Mouse (Mus musculus): ENCODE measurements around the gene Plcd1.

The Plcd1 gene

DNA sequence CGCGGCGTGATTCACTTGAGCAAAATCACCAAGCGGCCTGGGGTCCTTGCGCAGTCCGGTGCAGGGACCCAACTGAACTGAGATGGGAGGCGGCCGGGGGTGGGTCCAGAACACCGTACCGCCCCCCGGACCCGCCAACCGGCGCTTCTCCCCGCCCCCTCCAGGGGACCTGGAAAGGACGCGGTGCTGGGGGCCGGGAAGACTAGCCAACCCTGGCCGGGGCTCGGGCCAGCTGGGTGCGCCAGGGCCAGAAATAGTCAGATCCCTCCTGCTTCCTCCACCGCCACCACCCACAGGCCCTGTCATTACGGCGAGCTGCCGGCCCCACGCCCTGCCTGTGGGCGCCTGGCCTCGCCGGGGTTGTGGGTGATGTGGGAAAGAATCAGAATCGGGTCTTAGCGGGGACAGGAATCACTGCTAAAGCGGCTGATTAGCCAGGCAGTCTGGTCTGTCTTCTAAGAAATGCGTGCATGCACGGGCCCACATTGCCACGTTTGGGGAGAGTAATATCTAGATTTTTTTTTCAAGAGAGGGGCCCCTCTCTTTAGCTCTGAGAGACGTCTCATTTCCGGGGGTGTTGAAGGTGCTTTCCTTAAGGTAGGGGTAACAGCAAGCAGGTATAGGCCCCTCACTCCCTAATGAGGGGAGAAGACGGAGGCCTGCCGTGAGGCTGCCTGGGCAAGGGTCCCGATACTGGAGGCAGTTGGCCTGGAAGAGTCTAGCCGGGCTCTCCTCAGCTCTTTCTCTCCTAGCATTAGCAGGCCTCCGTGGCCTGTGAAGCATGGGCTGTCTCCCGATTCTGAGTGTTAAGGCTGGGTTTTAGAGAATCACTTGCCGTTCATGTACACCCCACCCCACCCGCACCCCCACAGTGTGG lies at the start of gene Plcd1:
Gene Plcd1, minus strand, starts transcription at position 84 of the 877 bp plus-strand sequence.
- DNase-seq = peak; percentile 80 to 87

DNA sequence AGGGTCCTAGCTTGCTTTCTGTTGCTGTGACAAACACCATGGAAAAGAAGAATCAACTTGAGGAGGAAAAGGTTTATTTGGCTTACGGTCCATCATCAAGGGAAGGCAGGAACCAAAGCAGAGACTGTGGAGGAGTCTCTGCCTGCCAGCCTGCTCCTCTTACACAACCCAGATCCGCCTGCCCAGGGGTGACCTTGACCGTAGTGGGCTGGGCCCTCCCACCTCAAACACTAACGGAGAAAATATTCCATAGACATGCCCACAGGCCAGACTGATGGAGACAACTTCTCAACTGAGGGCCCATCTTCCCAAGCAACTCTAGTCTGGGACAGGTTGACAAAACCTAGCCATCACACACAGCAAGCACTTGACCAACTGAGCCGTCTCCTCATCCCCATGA lies 48.8 kb upstream of the Plcd1 start:
- no peak for DNase-seq

DNA sequence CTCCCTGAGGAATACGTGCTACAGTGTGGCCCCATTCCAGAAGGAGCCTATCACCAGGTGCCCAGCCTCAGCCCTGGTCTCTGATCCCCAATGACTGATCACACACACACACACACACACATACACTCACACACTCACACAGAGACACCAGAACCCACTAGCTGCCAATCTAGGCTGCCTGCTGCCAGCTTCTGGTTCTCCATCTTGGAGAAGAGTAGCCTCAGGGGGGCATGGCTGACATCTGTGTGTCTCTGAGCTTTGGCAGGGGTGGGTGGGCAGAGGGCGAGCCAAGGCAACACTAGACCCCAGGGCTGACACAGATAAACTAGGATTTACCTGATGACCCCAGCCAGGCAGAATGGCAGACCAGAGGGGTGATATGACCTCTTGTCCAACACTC lies 45.5 kb upstream of the Plcd1 start:
- no peak for DNase-seq

DNA sequence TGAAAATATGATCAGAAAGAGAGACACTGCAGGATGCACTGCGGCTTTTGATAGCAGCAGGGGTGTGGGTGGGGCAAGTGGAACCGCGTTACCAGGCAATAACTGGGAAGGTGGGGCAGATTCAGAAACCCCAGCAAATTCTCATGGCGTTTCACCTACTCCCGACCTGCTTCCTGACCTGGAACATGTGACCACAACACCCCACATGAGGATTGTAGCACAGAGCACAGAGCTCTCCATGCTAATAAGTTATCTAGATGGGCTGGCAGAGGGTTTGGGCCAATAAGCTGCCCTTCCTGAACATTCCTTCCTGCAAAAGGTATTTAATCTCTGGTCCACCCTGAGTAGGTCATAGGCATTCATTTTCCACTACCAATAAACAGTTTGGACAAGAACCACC lies 37.4 kb upstream of the Plcd1 start:
- no peak for DNase-seq

DNA sequence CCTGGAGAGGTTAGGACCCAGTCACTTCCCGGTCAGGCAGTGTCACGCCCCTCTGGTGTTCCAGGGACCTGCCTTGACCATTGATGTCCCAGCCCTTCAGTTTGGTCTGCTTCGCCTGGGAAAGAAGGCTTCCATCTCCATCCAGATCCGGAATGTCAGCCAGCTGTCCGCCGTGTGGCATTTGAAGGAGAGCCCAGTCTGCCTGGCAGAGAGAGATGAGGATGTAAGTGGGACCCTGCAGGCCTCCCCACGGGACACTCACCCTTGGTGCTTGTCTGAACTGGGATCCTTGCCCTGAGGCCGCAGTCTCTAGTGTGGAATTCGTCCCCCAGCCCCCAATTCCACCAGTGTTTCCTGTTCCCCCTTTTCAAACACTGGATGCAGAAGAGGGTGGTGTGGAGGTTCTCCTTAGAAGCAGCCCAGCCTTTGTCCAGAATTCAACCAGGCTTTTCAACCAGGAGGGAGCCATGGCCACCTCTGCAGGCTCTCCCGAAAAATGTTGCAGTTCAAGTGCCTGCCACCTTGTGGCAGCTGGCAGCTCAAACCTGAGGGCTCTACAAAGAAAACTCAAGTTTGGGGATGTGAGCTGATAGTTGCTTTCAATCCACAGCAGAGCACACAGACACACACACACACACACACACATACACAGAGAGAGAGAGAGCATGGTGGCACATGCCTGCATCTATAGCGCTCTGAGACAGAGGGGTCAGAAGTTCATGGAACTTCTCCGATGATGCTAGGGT lies 35.3 kb upstream of the Plcd1 start:
- DNase-seq = no peak

DNA sequence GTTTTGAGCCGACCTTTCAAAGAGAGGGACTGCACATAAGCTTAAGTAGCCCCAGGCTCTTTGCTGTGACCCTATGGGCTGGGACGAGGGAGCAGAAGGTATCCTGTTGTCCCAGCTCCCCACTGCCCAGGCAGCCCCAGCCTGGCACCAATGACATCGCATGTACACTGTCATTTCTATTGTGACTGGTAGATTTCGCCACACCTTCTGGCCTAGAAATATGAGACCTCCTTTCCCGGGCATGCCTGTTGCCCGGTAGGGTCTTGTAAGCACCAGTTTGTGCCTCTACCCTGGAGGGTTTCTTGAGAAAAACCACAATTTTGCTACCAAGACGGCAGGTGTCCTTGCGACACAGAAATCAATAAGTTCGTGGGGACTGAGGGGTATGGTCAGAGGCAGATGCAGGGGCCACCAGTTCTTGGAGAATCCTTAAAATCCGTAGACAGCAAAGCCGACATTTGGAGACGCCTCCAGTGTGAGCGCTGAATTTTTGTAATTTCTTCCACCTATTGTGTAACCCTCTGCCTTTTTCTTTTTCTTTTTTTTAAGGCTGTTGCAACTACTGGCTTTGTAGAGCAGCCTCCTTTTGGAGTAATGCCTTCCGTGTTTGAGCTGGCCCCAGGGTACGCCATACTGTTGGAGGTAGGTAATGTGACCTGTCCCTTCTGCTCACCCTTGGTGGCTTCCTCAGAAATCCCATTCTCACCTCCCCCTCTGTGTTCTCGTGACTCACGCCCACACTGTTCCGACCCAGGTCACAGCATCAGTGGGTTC lies 29.5 kb upstream of the Plcd1 start:
- DNase-seq = no peak

DNA sequence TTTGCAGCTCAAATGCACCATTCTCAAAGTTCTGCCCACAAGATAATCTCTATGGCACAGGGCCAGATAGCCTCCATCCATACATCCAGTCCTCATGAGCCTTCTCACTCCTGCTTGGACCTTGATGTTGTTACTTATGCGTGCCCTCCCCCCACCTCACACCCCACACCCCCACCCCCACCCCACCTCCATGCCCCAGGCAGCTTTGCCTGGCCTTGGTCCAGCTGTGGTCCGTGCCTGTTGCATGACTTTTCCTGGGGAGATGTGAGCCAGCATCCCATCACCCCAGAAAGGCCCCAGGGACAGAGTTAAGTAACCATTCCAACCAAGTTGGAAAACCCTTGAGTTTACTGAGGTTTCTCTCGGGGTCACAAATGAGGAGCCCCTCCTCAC lies 26.9 kb upstream of the Plcd1 start:
- DNase-seq = no peak

DNA sequence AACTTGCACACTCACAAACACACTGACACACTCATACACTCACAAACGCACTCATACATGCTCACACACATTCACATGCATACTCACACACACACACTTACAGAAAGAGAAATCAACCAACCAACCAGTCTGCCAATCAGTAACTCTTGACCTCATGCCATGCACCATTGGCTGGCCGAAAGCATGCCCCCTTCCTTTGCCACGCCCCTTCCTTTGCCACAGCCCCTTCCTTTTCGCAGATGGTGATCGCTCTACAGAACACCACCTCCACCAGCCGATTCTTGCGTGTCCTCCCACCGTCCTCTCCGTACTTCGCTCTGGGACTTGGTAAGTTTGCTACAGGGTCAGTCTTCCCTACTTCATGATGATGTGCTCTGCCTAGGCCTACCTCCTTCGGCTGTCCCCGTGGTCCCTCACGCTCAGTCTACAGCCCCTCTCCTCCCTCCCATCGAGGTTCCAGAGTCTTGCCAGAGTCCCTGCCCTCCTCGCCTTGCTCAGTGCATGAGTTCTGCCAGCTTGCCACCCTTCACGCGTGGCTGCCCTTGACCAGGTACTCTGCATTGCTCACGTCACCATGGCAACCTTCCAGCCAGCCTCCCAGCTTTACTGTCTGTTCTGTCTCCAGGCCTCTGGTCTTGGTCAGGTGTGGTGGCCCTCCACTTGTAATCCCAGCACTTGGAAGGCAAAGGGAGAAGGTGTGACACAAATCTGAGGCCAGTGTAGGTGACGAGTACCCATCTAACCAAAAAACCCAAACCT lies 26.3 kb upstream of the Plcd1 start:
- DNase-seq = no peak

DNA sequence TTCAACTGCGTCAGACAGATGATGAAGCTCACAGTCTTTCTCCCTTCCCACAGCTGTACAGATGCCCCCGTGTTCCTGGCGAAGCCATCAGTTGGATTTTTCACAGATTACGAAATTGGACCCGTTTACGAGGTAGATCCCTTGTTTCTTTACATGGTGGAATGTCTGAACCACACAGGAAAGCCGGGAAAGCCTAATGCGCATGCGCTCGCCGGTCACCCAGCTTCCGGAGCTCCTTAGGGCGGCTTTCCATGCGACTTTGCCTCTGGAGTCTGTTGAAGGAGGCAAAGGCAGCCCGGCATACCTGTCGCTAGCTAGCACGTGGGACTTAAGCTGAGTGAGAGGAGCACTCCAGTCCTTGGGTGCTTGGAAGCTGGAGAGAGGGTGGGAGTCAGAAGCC lies 21.6 kb upstream of the Plcd1 start:
- DNase-seq = no peak

DNA sequence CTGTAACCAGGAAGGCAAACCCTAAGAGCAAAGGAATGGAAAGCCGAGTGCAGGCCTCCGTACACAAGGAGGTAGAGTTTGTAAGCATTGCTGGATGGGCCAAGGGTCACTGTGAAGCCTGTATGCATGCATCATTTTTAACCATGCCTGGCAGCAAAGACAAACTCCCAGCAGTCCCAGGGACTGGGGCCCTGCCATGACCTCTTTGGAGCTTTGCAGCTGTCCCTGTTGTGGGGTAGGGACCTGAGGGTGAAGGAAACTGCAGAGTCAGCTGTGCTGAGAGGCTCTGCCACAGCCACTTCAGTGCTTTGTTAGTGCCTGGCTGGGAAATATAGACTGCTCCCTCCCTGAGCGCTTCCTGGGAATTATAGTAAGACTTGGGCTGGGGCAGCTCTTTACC lies 17.3 kb upstream of the Plcd1 start:
- no peak for DNase-seq

DNA sequence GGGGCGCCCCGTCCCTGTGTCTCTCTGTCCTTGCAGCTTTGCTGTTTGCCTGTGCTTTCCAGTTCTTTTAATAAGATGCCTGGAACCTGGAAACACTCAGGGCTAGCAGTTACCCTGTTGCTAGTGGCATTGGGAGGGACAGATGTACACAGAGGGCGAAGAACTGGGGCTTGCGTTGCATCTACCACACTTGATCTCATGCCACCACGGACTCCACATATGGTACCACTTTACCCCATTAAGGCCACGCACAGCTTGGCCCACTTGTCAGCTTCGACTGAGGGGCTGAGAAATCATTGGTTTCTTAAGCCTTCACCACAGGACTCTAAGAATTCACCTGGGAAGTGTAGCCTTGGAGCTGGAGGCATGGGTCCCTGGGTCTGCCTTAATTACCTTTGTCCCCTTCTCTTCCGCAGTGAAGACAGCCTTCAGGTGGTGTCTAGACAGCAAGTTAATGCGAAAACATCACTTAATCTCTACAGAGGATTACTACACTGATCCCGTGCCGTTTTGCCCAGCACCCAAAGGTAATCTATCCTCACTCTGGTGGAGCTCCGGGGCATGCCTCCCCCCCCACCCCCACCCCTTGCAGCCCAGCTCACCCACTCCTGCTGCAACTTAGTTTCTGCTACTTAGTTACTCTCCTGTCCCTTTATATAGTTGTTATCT lies 16.5 kb upstream of the Plcd1 start:
- no peak for DNase-seq

DNA sequence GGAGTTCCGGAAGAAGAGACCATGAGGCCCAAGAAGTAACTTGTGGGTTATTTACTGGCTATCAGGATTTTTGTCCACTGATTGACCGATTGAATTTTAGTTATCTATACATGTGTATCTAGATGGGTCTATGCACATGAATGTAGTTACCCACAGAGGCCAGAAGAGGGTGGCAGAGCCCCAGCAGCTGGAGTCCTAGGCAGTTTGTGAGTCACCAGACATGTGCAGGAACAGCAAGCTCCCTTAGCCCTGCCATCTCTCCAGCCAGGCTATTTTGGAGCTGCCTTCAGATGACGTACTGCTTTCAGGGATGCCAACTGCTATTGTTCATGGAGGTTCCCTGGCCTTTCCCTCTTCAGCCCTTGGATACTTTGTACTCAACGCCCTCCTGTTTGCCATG lies 14.3 kb upstream of the Plcd1 start:
- DNase-seq = peak in 1 of 2 experiments; percentile 34

DNA sequence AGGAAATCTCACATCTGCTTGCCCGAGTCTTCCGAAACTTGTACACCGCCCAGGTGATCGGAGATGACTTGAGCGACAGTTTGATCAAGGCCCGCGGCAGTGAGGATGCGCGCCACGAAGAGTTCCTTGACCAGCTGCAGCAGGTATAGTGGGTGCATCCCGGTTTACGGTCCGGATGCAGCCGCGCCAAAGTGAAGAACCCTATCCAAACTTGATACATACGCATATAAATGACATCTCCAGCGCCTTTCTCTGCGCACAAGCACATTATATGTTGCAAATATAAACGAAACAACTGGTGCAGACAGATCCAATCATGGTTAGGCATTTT lies 9.4 kb upstream of the Plcd1 start:
- DNase-seq = peak in 1 of 2 experiments; percentile 41

DNA sequence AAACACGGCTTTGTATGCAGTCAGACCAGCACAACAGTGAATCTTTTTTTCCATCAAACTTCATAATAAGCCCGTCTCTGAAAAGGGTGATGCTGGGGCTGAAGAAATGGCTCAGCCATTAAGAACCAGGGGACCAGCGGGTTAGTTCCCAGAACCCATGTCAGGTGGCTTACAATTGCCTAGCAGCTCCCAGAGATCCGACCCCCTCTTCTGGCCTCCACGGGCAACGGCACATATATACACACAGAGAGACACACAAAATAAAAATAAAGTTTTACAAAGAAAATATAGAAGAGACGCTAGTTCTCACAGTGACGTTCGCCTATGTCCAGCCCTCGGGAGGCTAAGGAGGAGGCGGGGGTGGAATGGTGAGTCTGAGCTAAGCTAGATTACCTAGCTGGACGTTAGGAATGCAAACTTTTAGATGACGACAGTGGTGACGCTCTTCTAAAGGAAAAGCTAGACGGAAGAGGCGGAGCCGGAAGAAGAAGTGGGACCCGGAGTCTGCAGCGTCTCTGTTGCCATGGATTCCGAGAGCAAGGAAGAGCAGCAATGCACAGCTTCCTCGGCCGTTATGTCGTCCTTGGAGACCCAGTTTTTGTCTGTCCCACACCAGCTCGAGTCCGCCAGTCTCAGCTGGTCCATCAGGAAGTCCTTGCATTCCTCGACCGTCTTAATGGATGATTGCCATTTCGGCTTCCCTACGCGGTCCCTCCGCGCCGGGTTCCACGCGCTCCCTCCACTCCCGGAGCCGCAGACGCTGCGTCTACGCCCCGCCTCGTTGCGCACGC lies 8.9 kb upstream of the Plcd1 start, which contains the start of gene Dlec1:
Gene Dlec1, plus strand, starts transcription at position 487 of the 791 bp plus-strand sequence.
- peak; percentile 49 to 64 for DNase-seq

DNA sequence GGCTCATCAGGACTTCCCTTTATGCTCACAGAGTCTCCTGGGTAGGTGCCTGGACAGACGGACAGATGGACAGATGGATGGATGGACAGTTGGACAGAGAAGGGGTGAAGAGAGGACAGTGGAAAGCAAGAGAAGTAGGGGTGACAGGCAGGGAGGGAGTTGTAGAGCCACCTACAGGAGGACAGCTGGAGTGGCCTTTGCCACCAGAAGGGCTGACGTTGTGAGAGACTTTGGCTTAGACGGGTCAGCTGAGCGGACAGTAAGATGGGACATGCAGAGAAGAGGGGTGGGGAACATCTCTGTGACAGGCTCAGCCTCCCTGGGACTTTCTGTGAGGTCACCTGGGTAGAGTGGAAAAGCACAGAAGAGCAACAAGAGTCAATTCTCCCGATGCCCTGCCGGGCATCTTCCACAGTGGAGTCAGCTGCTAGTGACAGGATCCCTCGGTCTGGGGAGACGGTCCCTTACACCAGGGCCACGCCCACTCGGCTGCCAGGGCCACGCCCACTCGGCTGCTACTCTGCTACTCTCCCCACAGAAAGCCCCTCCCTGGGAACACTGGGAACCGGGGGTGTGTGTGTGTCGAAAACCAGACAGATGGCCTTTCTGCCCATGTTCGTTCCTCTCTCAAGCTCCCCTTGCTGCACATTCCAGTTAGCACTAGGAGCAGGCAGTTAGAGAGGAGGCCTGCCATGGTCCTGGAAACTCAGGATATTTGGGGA lies 7.0 kb upstream of the Plcd1 start:
- peak in 1 of 2 experiments; percentile 25 for DNase-seq

DNA sequence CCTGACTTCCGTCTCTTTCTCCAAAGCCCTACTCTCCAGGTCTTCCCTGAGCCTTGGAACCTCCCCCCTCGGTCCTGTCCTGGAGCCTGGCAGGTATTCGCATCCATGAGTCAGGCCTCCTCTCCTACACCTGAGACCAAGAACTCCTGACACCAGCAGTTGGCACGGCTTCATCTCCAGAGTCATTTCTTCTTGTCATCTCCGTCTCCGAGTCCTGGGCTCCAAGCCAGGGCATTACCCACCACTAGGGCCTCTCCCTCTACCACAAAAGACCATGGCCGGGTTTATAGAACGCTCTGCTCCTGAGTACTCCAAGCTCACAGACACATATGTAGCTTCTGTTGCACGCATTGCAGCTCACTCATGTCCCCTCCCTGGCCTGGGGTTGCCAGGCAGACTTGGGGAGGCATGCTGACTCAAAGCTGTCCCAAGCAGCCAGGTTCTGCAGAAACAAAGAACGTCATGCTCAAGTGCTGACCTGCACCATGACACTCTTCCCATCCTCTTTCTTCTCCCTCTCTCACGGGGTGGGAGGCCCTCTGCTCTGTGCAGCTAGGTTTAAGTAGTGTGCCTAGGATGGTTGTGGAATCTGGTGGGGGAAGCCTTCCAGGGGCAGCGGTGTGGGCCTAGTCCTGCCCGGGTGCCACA lies 1.3 kb upstream of the Plcd1 start:
- peak; percentile 22 to 36 for DNase-seq

DNA sequence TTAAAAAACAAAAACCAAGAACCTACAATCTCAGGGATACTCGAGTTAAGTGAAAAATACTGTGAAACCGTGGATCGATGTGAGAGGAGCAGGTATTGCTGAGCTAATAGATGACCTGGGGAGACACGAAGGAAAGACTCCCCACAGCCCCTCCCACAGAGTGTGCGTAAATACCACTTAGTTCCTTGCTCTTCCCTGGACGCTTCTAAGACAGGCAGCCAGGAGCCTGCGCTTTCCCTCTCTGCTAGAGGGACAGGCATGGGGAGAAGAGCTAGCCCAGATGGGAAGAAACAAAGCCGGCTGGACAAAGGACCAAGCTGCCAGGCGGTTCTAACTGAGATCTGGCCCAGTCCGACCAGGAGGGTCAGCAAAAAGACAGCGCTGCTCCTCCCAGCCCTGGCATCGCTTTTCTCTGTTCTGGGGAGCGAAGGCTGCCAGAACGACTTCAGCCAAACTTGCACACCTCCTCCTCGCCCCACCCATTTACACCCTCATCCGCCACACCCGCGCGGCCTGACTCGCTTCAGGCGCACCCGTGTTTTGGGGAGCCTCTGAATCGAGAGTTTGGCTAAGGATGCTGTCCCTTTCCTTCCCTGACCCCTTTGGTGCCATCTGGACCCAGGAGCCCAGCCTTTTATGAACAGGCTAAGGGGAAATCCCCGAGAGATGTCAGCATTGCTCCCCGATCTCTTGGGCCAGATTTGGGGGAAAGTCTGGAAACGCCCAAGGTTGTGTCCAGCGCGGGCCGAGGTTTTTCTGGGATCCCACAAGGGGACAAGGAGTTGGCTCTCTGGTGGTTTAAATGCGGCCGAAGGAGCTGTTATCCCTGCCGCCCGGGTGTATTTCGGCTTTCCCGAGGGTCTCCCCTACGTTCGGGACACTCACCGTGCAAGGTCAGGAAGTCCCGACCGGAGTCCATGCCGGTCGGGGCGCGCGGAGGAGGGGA lies 556 bp downstream of the Plcd1 start:
- peak; percentile 62 to 69 for DNase-seq

DNA sequence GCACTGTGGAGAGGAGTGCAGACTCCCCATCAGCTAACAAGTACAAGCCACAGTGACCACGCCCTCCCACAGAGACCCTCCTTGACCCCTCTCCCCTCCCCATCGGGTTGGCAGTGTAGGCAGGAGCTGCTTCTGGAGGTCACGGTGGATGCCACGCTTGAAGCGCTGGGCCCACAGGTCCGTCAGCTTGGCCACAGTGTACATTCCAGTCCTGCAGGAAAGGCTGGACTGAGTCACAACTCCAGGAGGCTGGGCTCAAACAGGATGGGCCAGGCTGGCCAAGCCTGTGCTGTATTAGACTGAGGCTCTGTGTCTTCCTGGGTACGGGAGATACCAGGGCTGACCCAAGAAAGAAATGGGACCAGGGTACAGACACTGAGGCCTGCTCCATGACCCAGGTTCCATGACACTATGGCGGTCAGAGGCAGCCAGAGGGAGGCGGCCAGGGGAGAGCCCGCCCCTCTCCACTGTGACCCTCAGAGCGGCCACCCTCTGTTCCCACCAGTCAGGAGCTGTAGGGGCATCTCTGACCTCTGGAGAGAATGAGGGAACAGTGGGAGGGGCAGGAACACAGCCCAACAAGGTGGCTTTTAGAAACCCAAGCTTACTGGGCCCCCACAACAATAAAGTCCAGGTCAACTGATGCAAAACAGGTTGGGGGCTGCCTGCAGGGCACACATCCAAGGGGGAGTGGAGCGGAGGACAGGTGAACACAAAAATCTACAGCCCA lies 1.6 kb downstream of the Plcd1 start:
- DNase-seq = no peak

Measured in cerebellum, postnatal 25 days (tissue).